Mouse (Mus musculus) megakaryocyte, embryonic 14.5 days (primary cell): Measurements from ENCODE around the gene Strip1.

Source experiments
- FLI1 ChIP-seq: IDR thresholded peaks from 2 replicates; pipeline ENCODE4 v1.6.1; 2012; ENCODE audit warnings: low read length, inconsistent platforms, mixed read lengths
- GATA1 ChIP-seq: IDR thresholded peaks from 3 replicates; pipeline ENCODE4 v1.6.1; 2012; ENCODE audit warnings: mixed read lengths, low read length, inconsistent platforms, borderline replicate concordance

DNA sequence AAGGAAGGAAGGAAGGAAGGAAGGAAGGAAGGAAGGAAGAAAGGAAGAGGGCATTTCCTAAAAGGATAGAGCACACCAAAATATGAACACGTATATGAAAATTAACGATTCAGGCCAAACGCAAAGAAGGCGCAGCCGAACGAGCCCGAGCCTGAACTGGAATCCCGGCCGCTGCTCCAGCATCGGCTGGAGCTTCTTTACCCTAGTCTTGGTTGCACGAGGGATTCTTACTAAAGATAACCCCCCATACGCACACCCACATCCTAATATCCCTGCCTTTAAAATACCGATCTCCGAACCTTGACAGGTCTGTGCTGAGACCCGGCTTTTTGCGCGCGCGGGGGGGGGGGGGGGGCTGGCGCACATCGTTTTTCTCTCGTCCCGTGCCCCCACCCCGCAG is 34.4 kb downstream of the Strip1 start:
- TF ChIP-seq FLI1, result no peak
- no peak for TF ChIP-seq GATA1
